Mouse (Mus musculus) megakaryocyte-erythroid progenitor cell, adult 5-6 weeks (primary cell): ENCODE data around the gene Nr4a2. TPM values are rescaled to one million over a fixed set of nuclear protein-coding genes. Genes with fewer than 3 reads are reported as not detected.

Experiments
- ATAC-seq: replicated peaks from 2 replicates; pipeline ENCODE4 v1.8.0; 2016; ENCODE audit warnings: mild to moderate bottlenecking, inconsistent platforms; ENCODE audit not compliant: severe bottlenecking, poor library complexity, low FRiP score, low TSS enrichment
- total RNA-seq, 2 experiments: library from RNA; stranded (forward) in 1 of 2; stranded (reverse) in 1 of 2; fragments of 200-1000, 215-1000 nt in 1 of 2; fragments of >200 nt in 1 of 2; fragmentation: Nextera tagmentation in 1 of 2; gene quantifications; 2 replicates each; pipeline ENCODE4 v1.2.3; 2014 to 2017

Gene Nr4a2
- total RNA-seq (2014; fragmentation: Nextera tagmentation) (2.1 and 3.7 TPM in 2 replicates), total RNA-seq (2017) (5.5 and 7.4 TPM in 2 replicates)

- ATAC-seq = peak; percentile 73
Measured at GRCm38 (mm10) chr2:57123991-57124840, at the start of gene Nr4a2. Gene Nr4a2, minus strand, starts transcription at chr2:57124003.

- peak; percentile 52 for ATAC-seq
Measured at GRCm38 (mm10) chr2:57165416-57165815, 41.6 kb upstream of the Nr4a2 start.

GRCm38 (mm10) chr2:57156814-57157213 is 33.0 kb upstream of the Nr4a2 start:
- no peak for ATAC-seq

- no peak for ATAC-seq
Measured at GRCm38 (mm10) chr2:57149796-57150195, 26.0 kb upstream of the Nr4a2 start.

- ATAC-seq = no peak
Measured at GRCm38 (mm10) chr2:57148231-57148630, 24.4 kb upstream of the Nr4a2 start.

- no peak for ATAC-seq
Measured at GRCm38 (mm10) chr2:57145646-57146421, 22.0 kb upstream of the Nr4a2 start.

GRCm38 (mm10) chr2:57138594-57138993 is 14.8 kb upstream of the Nr4a2 start:
- no peak for ATAC-seq

- no peak for ATAC-seq
Measured at GRCm38 (mm10) chr2:57127461-57127860, 3.7 kb upstream of the Nr4a2 start.

GRCm38 (mm10) chr2:57125891-57126290 is 2.1 kb upstream of the Nr4a2 start:
- peak; percentile 56 for ATAC-seq

GRCm38 (mm10) chr2:57122986-57123980 is 520 bp downstream of the Nr4a2 start:
- ATAC-seq = peak; percentile 34

- ATAC-seq = no peak
Measured at GRCm38 (mm10) chr2:57121110-57121509, 2.7 kb downstream of the Nr4a2 start.

- peak; percentile 41 for ATAC-seq
Measured at GRCm38 (mm10) chr2:57117201-57117951, 6.4 kb downstream of the Nr4a2 start.

GRCm38 (mm10) chr2:57116366-57117200 is 7.2 kb downstream of the Nr4a2 start:
- peak; percentile 49 for ATAC-seq

GRCm38 (mm10) chr2:57115864-57116365 is 7.9 kb downstream of the Nr4a2 start:
- ATAC-seq = 0 out of 2 replicates have a peak, but pooled peaks have one; percentile 3

- ATAC-seq = peak; percentile 1
Measured at GRCm38 (mm10) chr2:57115181-57115863, 8.5 kb downstream of the Nr4a2 start.

GRCm38 (mm10) chr2:57114211-57115151 is 9.3 kb downstream of the Nr4a2 start:
- ATAC-seq = peak; percentile 54
